ENCODE assay signal across 17 mouse cellular contexts in the genomic region with DNA sequence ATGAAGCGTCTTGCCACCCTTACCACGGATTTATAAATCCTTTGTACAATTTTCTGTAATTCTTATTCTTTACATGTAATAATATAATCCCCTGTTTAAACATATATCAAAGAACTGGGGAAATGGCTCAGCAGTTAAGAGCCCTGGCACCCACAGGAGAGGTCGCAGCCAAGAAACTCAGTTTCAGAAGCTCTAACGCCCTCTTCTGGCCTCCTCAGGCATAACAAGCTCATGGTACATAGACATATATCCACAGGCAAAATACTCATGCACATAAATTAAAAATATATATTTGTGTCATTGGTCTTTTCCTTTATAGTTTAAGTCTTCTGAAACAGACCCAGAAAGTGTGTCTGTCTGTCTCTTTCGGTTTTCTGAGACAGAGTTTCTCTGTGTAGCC. TPM values are rescaled to one million over a fixed set of nuclear protein-coding genes. Genes with fewer than 3 reads are reported as not detected.
DNase-seq lines count a peak whose midpoint lies in the region; TF ChIP-seq lines count a peak whose summit lies in the region.
"Had no signal": no experiment of that assay in that cellular context is flagged by ENCODE, and none has a peak within 500 bp of the region (broad histone marks: within the 10 kb centered on the region; RNA-seq: fewer than 3 reads in every experiment).

No protein-coding gene starts in this region.

- no peak overlapping the region for H3K9ac ChIP-seq in heart, adult 2 months (ENCODE audit: low read depth, low read length)
- H3K9ac ChIP-seq in ES-Bruce4 (ENCODE audit: low read depth, poor library complexity, severe bottlenecking): peak overlapping the region; percentile 35
- H3K9ac ChIP-seq: embryonic facial prominence, embryonic 12.5 days; midbrain, embryonic 13.5 days; neural tube, embryonic 12.5 days had no signal

- no peak for TF ChIP-seq EP300 in heart, adult 2 months (IDR thresholded peaks at IDR 0.05; ENCODE audit: insufficient read depth, low read depth, low read length)
- no peak for TF ChIP-seq EP300 in ES-Bruce4 (IDR thresholded peaks at IDR 0.05; ENCODE audit: insufficient read depth, low read depth, low read length)

- H3K4me1 ChIP-seq in heart, adult 2 months (ENCODE audit: control insufficient read depth, insufficient read depth, low read length): peaks cover 34% of the 10 kb centered on the region
- peaks cover 52% of the 10 kb centered on the region for H3K4me1 ChIP-seq in heart, embryonic 10.5 days
- peaks cover 38% of the 10 kb centered on the region for H3K4me1 ChIP-seq in lung, adult 2 months (ENCODE audit: control insufficient read depth, insufficient read depth, low read length)
- H3K4me1 ChIP-seq in ES-Bruce4 (ENCODE audit: control insufficient read depth, insufficient read depth, low read length): peaks cover 11% of the 10 kb centered on the region
- peaks cover 9% of the 10 kb centered on the region; the same call in 1 of the 2 replicates for H3K4me1 ChIP-seq in small intestine, adult 2 months (ENCODE audit: control insufficient read depth, insufficient read depth, insufficient read length, low read length)

- DNase-seq in heart, adult 2 months: no peak
- DNase-seq in heart, embryonic 10.5 days (ENCODE audit: low spot score): no peak
- DNase-seq in lung, adult 2 months: no peak
- no peak for DNase-seq in lung, postnatal 10 days
- DNase-seq in right cerebral cortex, adult 18-20 months: no peak
- no peak for DNase-seq in gastrocnemius, postnatal 4 days (ENCODE audit: low spot score in 2 of 2)
- DNase-seq: retina, postnatal 1 day had no signal

- TF ChIP-seq POLR2A in heart, adult 2 months (IDR thresholded peaks at IDR 0.05; ENCODE audit: insufficient read depth, low read depth, low read length): no peak
- no peak for TF ChIP-seq POLR2A in lung, adult 2 months (IDR thresholded peaks at IDR 0.05; ENCODE audit: borderline replicate concordance, extremely low read depth, low read depth, low read length)
- no peak for TF ChIP-seq POLR2A in ES-Bruce4 (IDR thresholded peaks at IDR 0.05; ENCODE audit: insufficient read depth, low read length)
- TF ChIP-seq POLR2A in small intestine, adult 2 months (IDR thresholded peaks at IDR 0.05; ENCODE audit: low read depth, low read length): no peak

- no peaks in the 10 kb centered on the region for H3K9me3 ChIP-seq in heart, embryonic 10.5 days
- no peaks in the 10 kb centered on the region for H3K9me3 ChIP-seq in ES-Bruce4 (replicated peaks; ENCODE audit: control insufficient read depth, insufficient read depth, low read length, poor library complexity, severe bottlenecking)
- H3K9me3 ChIP-seq: embryonic facial prominence, embryonic 12.5 days; midbrain, embryonic 13.5 days; neural tube, embryonic 12.5 days had no signal

- intact Hi-C loops in heart, adult 2 months (cut with DNase I): no loop called here

- H3K4me3 ChIP-seq in heart, adult 2 months: no peak overlapping the region
- H3K4me3 ChIP-seq in heart, embryonic 10.5 days: no peak overlapping the region
- no peak overlapping the region for H3K4me3 ChIP-seq in lung, adult 2 months (replicated peaks; ENCODE audit: extremely low read depth, low read depth, low read length)
- peak overlapping the region; percentile 55; the same call in 1 of the 2 replicates for H3K4me3 ChIP-seq in ES-Bruce4 (ENCODE audit: low read depth, low read length)
- no peak overlapping the region for H3K4me3 ChIP-seq in small intestine, adult 2 months (ENCODE audit: low read depth, low read length)
- H3K4me3 ChIP-seq: embryonic facial prominence, embryonic 12.5 days; midbrain, embryonic 13.5 days; neural tube, embryonic 12.5 days had no signal

- no peaks in the 10 kb centered on the region for H3K79me2 ChIP-seq in heart, adult 2 months (replicated peaks; ENCODE audit: control insufficient read depth, insufficient read depth, low read length)

- H3K27me3 ChIP-seq in heart, adult 2 months (ENCODE audit: control insufficient read depth, insufficient read depth, low read length): no peaks in the 10 kb centered on the region
- no peaks in the 10 kb centered on the region for H3K27me3 ChIP-seq in heart, embryonic 10.5 days (ENCODE audit: insufficient read depth, poor library complexity, severe bottlenecking)
- H3K27me3 ChIP-seq in ES-Bruce4 (ENCODE audit: control insufficient read depth, insufficient read depth, low read length, poor library complexity, severe bottlenecking): no peaks in the 10 kb centered on the region
- no peaks in the 10 kb centered on the region for H3K27me3 ChIP-seq in small intestine, adult 2 months (ENCODE audit: control insufficient read depth, insufficient read depth, low read length)
- H3K27me3 ChIP-seq: embryonic facial prominence, embryonic 12.5 days; neural tube, embryonic 12.5 days had no signal

- peaks cover 4% of the 10 kb centered on the region for H3K36me3 ChIP-seq in heart, adult 2 months (ENCODE audit: control insufficient read depth, insufficient read depth, low read length)
- H3K36me3 ChIP-seq in heart, embryonic 10.5 days: peaks cover 53% of the 10 kb centered on the region
- peaks cover 22% of the 10 kb centered on the region for H3K36me3 ChIP-seq in ES-Bruce4 (ENCODE audit: control insufficient read depth, insufficient read depth, low read length, poor library complexity, severe bottlenecking)
- peaks cover 29% of the 10 kb centered on the region for H3K36me3 ChIP-seq in small intestine, adult 2 months (ENCODE audit: control insufficient read depth, insufficient read depth, low read length)
- H3K36me3 ChIP-seq: midbrain, embryonic 13.5 days; neural tube, embryonic 12.5 days had no signal

- WGBS in heart, adult 2 months: 82% methylated on average over 5 of the region's 5 CpGs
- 77% methylated on average over 5 of the region's 5 CpGs for WGBS in heart, embryonic 10.5 days
- 85% methylated on average over 5 of the region's 5 CpGs for WGBS in lung, adult 2 months
- 82% methylated on average over 5 of the region's 5 CpGs for WGBS in small intestine, adult 2 months

- peak; percentile 45 for TF ChIP-seq CTCF in heart, adult 2 months (IDR thresholded peaks at IDR 0.05)
- 0 out of 2 replicates have a peak, but pooled peaks have one; percentile 8 for TF ChIP-seq CTCF in lung, adult 2 months (IDR thresholded peaks at IDR 0.05; ENCODE audit: insufficient read depth, low read length)
- peak; percentile 49 for TF ChIP-seq CTCF in ES-Bruce4 (IDR thresholded peaks at IDR 0.05; ENCODE audit: low read depth, low read length)
- TF ChIP-seq CTCF in small intestine, adult 2 months (IDR thresholded peaks at IDR 0.05; ENCODE audit: extremely low read depth, insufficient read length, insufficient replicate concordance, low read depth, low read length): peak; percentile 25; the same call in 1 of the 2 replicates

- H3K27ac ChIP-seq in heart, adult 2 months: no peak overlapping the region
- H3K27ac ChIP-seq in heart, embryonic 10.5 days: no peak overlapping the region
- H3K27ac ChIP-seq in ES-Bruce4 (ENCODE audit: insufficient read depth, low read length): peak overlapping the region; percentile 8; the same call in 1 of the 2 replicates
- no peak overlapping the region for H3K27ac ChIP-seq in small intestine, adult 2 months (ENCODE audit: insufficient read depth, low read depth, low read length)
- H3K27ac ChIP-seq: embryonic facial prominence, embryonic 12.5 days; midbrain, embryonic 13.5 days; neural tube, embryonic 12.5 days had no signal

RNA-seq across cellular contexts. Expression of a gene that starts 9.8 kb away (rescaled TPM):
- total RNA-seq in heart, adult 2 months (2021): 10 to 100 TPM; 21.1 to 21.6 TPM
- polyA plus RNA-seq in heart, adult 2 months (2012; rRNA removed): 23.6 and 28.7 TPM in 2 replicates
- 7.5 and 8.0 TPM in 2 replicates for polyA plus RNA-seq in heart, embryonic 10.5 days (2016; fragmentation: Nextera tagmentation; extraction: Ambion mirVana)
- 53.3 and 110 TPM in 2 replicates for polyA plus RNA-seq in lung, adult 2 months (2012; rRNA removed)
- polyA plus RNA-seq in ES-Bruce4 (2011; ENCODE audit: insufficient read depth, insufficient read length, low read depth, missing spikeins): 28.4 and 39.7 TPM in 2 replicates
- 18.2 and 28.3 TPM in 2 replicates for polyA plus RNA-seq in small intestine, adult 2 months (2012; rRNA removed)
- total RNA-seq in gastrocnemius, postnatal 4 days (2021): 1 to 10 TPM; 4.5 to 5.4 TPM

RNA-seq across cellular contexts. Expression of a gene that starts 37.2 kb away (rescaled TPM):
- total RNA-seq in heart, adult 2 months (2021): not detected
- 0.70 TPM in 1 of 2 replicates, not detected in the other for polyA plus RNA-seq in heart, adult 2 months (2012; rRNA removed)
- polyA plus RNA-seq in heart, embryonic 10.5 days (2016; fragmentation: Nextera tagmentation; extraction: Ambion mirVana): 0.28 and 0.48 TPM in 2 replicates
- polyA plus RNA-seq in lung, adult 2 months (2012; rRNA removed): 9.5 and 11.4 TPM in 2 replicates
- 0.93 and 1.2 TPM in 2 replicates for polyA plus RNA-seq in ES-Bruce4 (2011; ENCODE audit: insufficient read depth, insufficient read length, low read depth, missing spikeins)
- polyA plus RNA-seq in small intestine, adult 2 months (2012; rRNA removed): not detected in 2 replicates
- under 1 TPM; 0.15 to 0.34 TPM for total RNA-seq in gastrocnemius, postnatal 4 days (2021)
- polyA plus RNA-seq: activated CD4-positive, CD25-positive, alpha-beta regulatory T cell, adult 4 months had no signal

RNA-seq across cellular contexts. Expression of a gene that starts 37.2 kb away (rescaled TPM):
- 10 to 100 TPM; 32.2 to 35.9 TPM for total RNA-seq in heart, adult 2 months (2021)
- polyA plus RNA-seq in heart, adult 2 months (2012; rRNA removed): 16.8 and 25.0 TPM in 2 replicates
- polyA plus RNA-seq in heart, embryonic 10.5 days (2016; fragmentation: Nextera tagmentation; extraction: Ambion mirVana): 26.5 and 26.8 TPM in 2 replicates
- 15.7 and 16.2 TPM in 2 replicates for polyA plus RNA-seq in lung, adult 2 months (2012; rRNA removed)
- 7.2 and 9.2 TPM in 2 replicates for polyA plus RNA-seq in ES-Bruce4 (2011; ENCODE audit: insufficient read depth, insufficient read length, low read depth, missing spikeins)
- 9.7 and 11.7 TPM in 2 replicates for polyA plus RNA-seq in small intestine, adult 2 months (2012; rRNA removed)
- 10 to 100 TPM; 18.8 to 25.2 TPM for total RNA-seq in gastrocnemius, postnatal 4 days (2021)

RNA-seq across cellular contexts. Expression of a gene that starts 48.8 kb away (rescaled TPM):
- 100 to 1,000 TPM; 118 to 133 TPM for total RNA-seq in heart, adult 2 months (2021)
- polyA plus RNA-seq in heart, adult 2 months (2012; rRNA removed): 55.5 and 72.8 TPM in 2 replicates
- 41.1 and 90.1 TPM in 2 replicates for polyA plus RNA-seq in heart, embryonic 10.5 days (2016; fragmentation: Nextera tagmentation; extraction: Ambion mirVana)
- polyA plus RNA-seq in lung, adult 2 months (2012; rRNA removed): 0.62 and 2.7 TPM in 2 replicates
- not detected in 2 replicates for polyA plus RNA-seq in ES-Bruce4 (2011; ENCODE audit: insufficient read depth, insufficient read length, low read depth, missing spikeins)
- 0.13 TPM in 1 of 2 replicates, not detected in the other for polyA plus RNA-seq in small intestine, adult 2 months (2012; rRNA removed)
- total RNA-seq in gastrocnemius, postnatal 4 days (2021): 100 to 1,000 TPM; 101 to 111 TPM
- total RNA-seq: hematopoietic stem cell, adult 5-6 weeks had no signal
- polyA plus RNA-seq: activated CD4-positive, CD25-positive, alpha-beta regulatory T cell, adult 4 months; forebrain, embryonic 11.5 days; kidney, embryonic 14.5 days; limb, embryonic 11.5 days had no signal
